Mouse (Mus musculus) cerebellum, adult (tissue): Measurements from ENCODE around the gene Retreg1.

Source experiments
- ATAC-seq: cut with Nextera tagmentation; 2 replicates; pipeline ENCODE4 v1.9.2; 2017; ENCODE audit warnings: mild to moderate bottlenecking, moderate library complexity, mixed read lengths; ENCODE audit not compliant: insufficient number of reproducible peaks, low FRiP score, low TSS enrichment

The Retreg1 gene

GRCm38 (mm10) chr15:25877798-25878197 lies 34.8 kb downstream of the Retreg1 start:
- ATAC-seq = no peak

GRCm38 (mm10) chr15:25879229-25879628 lies 36.2 kb downstream of the Retreg1 start:
- no peak for ATAC-seq

- no peak for ATAC-seq
These were observed 37.2 kb downstream of the Retreg1 start for GRCm38 (mm10) chr15:25880192-25880591.

GRCm38 (mm10) chr15:25882002-25882401 lies 39.0 kb downstream of the Retreg1 start:
- no peak for ATAC-seq

- no peak for ATAC-seq
These were observed 41.5 kb downstream of the Retreg1 start for GRCm38 (mm10) chr15:25884416-25884958.

GRCm38 (mm10) chr15:25886581-25887011 lies 43.6 kb downstream of the Retreg1 start:
- ATAC-seq = no peak

- ATAC-seq = no peak
These were observed 46.9 kb downstream of the Retreg1 start for GRCm38 (mm10) chr15:25889927-25890326.

GRCm38 (mm10) chr15:25891556-25891955 lies 48.6 kb downstream of the Retreg1 start:
- no peak for ATAC-seq

- ATAC-seq = no peak
These were observed 50.3 kb downstream of the Retreg1 start for GRCm38 (mm10) chr15:25893327-25893726.

GRCm38 (mm10) chr15:25896783-25897182 lies 53.8 kb downstream of the Retreg1 start:
- no peak for ATAC-seq

GRCm38 (mm10) chr15:25897617-25898016 lies 54.6 kb downstream of the Retreg1 start:
- ATAC-seq = no peak

- no peak for ATAC-seq
These were observed 56.0 kb downstream of the Retreg1 start for GRCm38 (mm10) chr15:25899021-25899420.

GRCm38 (mm10) chr15:25900540-25900939 lies 57.6 kb downstream of the Retreg1 start:
- ATAC-seq = 0 out of 2 replicates have a peak, but pooled peaks have one; percentile 8

- ATAC-seq = no peak
These were observed 60.1 kb downstream of the Retreg1 start for GRCm38 (mm10) chr15:25902931-25903615.

GRCm38 (mm10) chr15:25904435-25905021 lies 61.5 kb downstream of the Retreg1 start:
- ATAC-seq = peak; percentile 53; the same call in 1 of the 2 replicates

- no peak for ATAC-seq
These were observed 67.0 kb downstream of the Retreg1 start for GRCm38 (mm10) chr15:25909783-25910494.

GRCm38 (mm10) chr15:25910495-25910865 lies 67.5 kb downstream of the Retreg1 start:
- no peak for ATAC-seq

- no peak for ATAC-seq
These were observed 67.9 kb downstream of the Retreg1 start for GRCm38 (mm10) chr15:25910924-25911323.

- no peak for ATAC-seq
These were observed 69.9 kb downstream of the Retreg1 start for GRCm38 (mm10) chr15:25912911-25913310.

GRCm38 (mm10) chr15:25913659-25914058 lies 70.7 kb downstream of the Retreg1 start:
- ATAC-seq = no peak

GRCm38 (mm10) chr15:25914160-25914559 lies 71.2 kb downstream of the Retreg1 start:
- no peak for ATAC-seq
